Mouse (Mus musculus) midbrain, embryonic 11.5 days (tissue): ENCODE measurements around the gene Gm5741. TPM values are rescaled to one million over a fixed set of nuclear protein-coding genes. Genes with fewer than 3 reads are reported as not detected.
A peak's percentile ranks its signal among the peaks of the same experiment; 100 is the strongest.

Experiments
- ATAC-seq: fragments of 200-750 bp; cut with Nextera tagmentation; 2 replicates; pipeline ENCODE4 v1.8.0; 2017; ENCODE audit warnings: moderate TSS enrichment, moderate library complexity; ENCODE audit not compliant: low FRiP score
- DNase-seq: peaks from one replicate; pipeline ENCODE4 v3.0.0; 2015; ENCODE audit warnings: low spot score; ENCODE audit errors: missing footprints
- H3K27ac ChIP-seq: fragments of 300-500 bp; sonication (generic); 2 replicates; pipeline ENCODE4 v1.5.1; 2014; ENCODE audit warnings: low read depth, low read length
- H3K27me3 ChIP-seq: fragments of 300-500 bp; sonication (generic); 2 replicates; pipeline ENCODE4 v1.6.1; 2014; ENCODE audit warnings: mild to moderate bottlenecking, low read length, moderate library complexity, mixed read lengths; ENCODE audit not compliant: control insufficient read depth, insufficient read depth
- H3K36me3 ChIP-seq: fragments of 300-500 bp; sonication (generic); 2 replicates; pipeline ENCODE4 v1.6.1; 2014; ENCODE audit warnings: mild to moderate bottlenecking, low read length, moderate library complexity, mixed read lengths; ENCODE audit not compliant: control insufficient read depth, insufficient read depth
- H3K4me1 ChIP-seq: fragments of 300-500 bp; sonication (generic); 2 replicates; pipeline ENCODE4 v1.6.1; 2014; ENCODE audit warnings: low read length; ENCODE audit not compliant: control insufficient read depth, insufficient read depth
- H3K4me2 ChIP-seq: fragments of 300-500 bp; sonication (generic); 2 replicates; pipeline ENCODE4 v1.6.1; 2014; ENCODE audit warnings: mild to moderate bottlenecking, moderate library complexity
- H3K4me3 ChIP-seq: fragments of 300-500 bp; sonication (generic); 2 replicates; pipeline ENCODE4 v1.5.1; 2014; ENCODE audit warnings: low read depth, low read length
- H3K9ac ChIP-seq: fragments of 300-500 bp; sonication (generic); 2 replicates; pipeline ENCODE4 v1.6.1; 2014; ENCODE audit warnings: low read length
- H3K9me3 ChIP-seq: fragments of 300-500 bp; sonication (generic); 2 replicates; pipeline ENCODE4 v1.6.1; 2016; ENCODE audit warnings: low read length; ENCODE audit not compliant: control insufficient read depth
- WGBS: fragments of 180-500 bp; shearing (Covaris S2); extraction: QIAGEN DNeasy Blood & Tissue Kit; methylation state at CpG from one replicate; pipeline ENCODE4 v1.1.7; 2014; 5-methylcytosine and 5-hydroxymethylcytosine counted together
- polyA plus RNA-seq: library from polyadenylated mRNA; unstranded; fragments of >200 nt; fragmentation: Nextera tagmentation; extraction: Ambion mirVana; gene quantifications from 2 replicates; pipeline ENCODE4 v1.2.1, GENCODE M21; 2014

Gm5741 gene
- polyA plus RNA-seq, 1 experiment from 2014 or later = 0.53 TPM

GRCm38 (mm10) chr8:85036718-85037365 lies 30.9 kb downstream of the Gm5741 start, which contains the start of gene Tnpo2:
TSS of gene Tnpo2 (plus strand) at chr8:85036915.
- peaks cover 12% of the 10 kb centered on the region; the same call in 1 of the 2 replicates for H3K36me3 ChIP-seq
- DNase-seq = peak; percentile 98
- peak within 1 kb of the TSS; percentile 64 for H3K4me2 ChIP-seq
- H3K27me3 ChIP-seq = no peaks in the 10 kb centered on the region
- H3K9me3 ChIP-seq = no peaks in the 10 kb centered on the region
- peak within 1 kb of the TSS; percentile 76 for H3K9ac ChIP-seq
- H3K4me1 ChIP-seq = peaks cover 21% of the 10 kb centered on the region
- H3K4me3 ChIP-seq = peak within 1 kb of the TSS; percentile 80
- ATAC-seq = peak; percentile 93
- under 1% methylated on average over 54 of the region's 59 CpGs for WGBS
- peak within 1 kb of the TSS; percentile 99 for H3K27ac ChIP-seq

- WGBS = under 1% methylated on average over 9 of the region's 9 CpGs
- peak overlapping the region; percentile 80 for H3K4me3 ChIP-seq
- no peaks in the 10 kb centered on the region for H3K27me3 ChIP-seq
- ATAC-seq = peak; percentile 40
- peaks cover 21% of the 10 kb centered on the region for H3K4me1 ChIP-seq
- H3K27ac ChIP-seq = peak overlapping the region; percentile 35
- H3K4me2 ChIP-seq = peak overlapping the region; percentile 64
- no peaks in the 10 kb centered on the region for H3K9me3 ChIP-seq
- H3K36me3 ChIP-seq = peaks cover 11% of the 10 kb centered on the region; the same call in 1 of the 2 replicates
- H3K9ac ChIP-seq = peak overlapping the region; percentile 76
- DNase-seq = no peak
Observed at GRCm38 (mm10) chr8:85036381-85036717, 31.4 kb downstream of the Gm5741 start.

GRCm38 (mm10) chr8:85035728-85036310 lies 32.0 kb downstream of the Gm5741 start:
- Histone ChIP-seq H3K9ac (peak overlapping the region; percentile 76), H3K9me3 (no peaks in the 10 kb centered on the region), H3K27ac (peak overlapping the region; percentile 35), H3K4me3 (peak overlapping the region; percentile 80), H3K36me3 (peaks cover 6% of the 10 kb centered on the region; the same call in 1 of the 2 replicates), H3K4me1 (peaks cover 21% of the 10 kb centered on the region), H3K27me3 (no peaks in the 10 kb centered on the region), H3K4me2 (peak overlapping the region; percentile 64)
- WGBS = 2% methylated on average over 15 of the region's 15 CpGs
- ATAC-seq (peak; percentile 8), DNase-seq (peak; percentile 93)

- Histone ChIP-seq H3K4me2 (peak overlapping the region; percentile 64), H3K27ac (no peak overlapping the region), H3K36me3 (peaks cover 7% of the 10 kb centered on the region; the same call in 1 of the 2 replicates), H3K9ac (peak overlapping the region; percentile 76), H3K4me1 (peaks cover 21% of the 10 kb centered on the region), H3K9me3 (no peaks in the 10 kb centered on the region), H3K27me3 (no peaks in the 10 kb centered on the region), H3K4me3 (peak overlapping the region; percentile 80)
- 4% methylated on average over 12 of the region's 12 CpGs for WGBS
- DNase-seq (no peak), ATAC-seq (no peak)
Observed at GRCm38 (mm10) chr8:85035165-85035727, 32.5 kb downstream of the Gm5741 start.

GRCm38 (mm10) chr8:85034764-85035163 lies 33.0 kb downstream of the Gm5741 start:
- Histone ChIP-seq H3K4me1 (peaks cover 21% of the 10 kb centered on the region), H3K9ac (peak overlapping the region; percentile 76; the same call in 1 of the 2 replicates), H3K27ac (no peak overlapping the region), H3K36me3 (peaks cover 10% of the 10 kb centered on the region; the same call in 1 of the 2 replicates), H3K9me3 (no peaks in the 10 kb centered on the region), H3K4me3 (peak overlapping the region; percentile 22), H3K27me3 (no peaks in the 10 kb centered on the region), H3K4me2 (peak overlapping the region; percentile 64)
- peak; percentile 94 for DNase-seq
- WGBS = 6% methylated on average over 13 of the region's 13 CpGs
- ATAC-seq = no peak

- Histone ChIP-seq H3K9me3 (no peaks in the 10 kb centered on the region), H3K9ac (no peak overlapping the region), H3K4me2 (no peak overlapping the region), H3K4me3 (no peak overlapping the region), H3K4me1 (peaks cover 22% of the 10 kb centered on the region), H3K27ac (no peak overlapping the region), H3K36me3 (peaks cover 10% of the 10 kb centered on the region; the same call in 1 of the 2 replicates), H3K27me3 (no peaks in the 10 kb centered on the region)
- WGBS = 56% methylated on average over 1 of the region's 1 CpGs
- DNase-seq (no peak), ATAC-seq (no peak)
Observed at GRCm38 (mm10) chr8:85033867-85034266, 33.9 kb downstream of the Gm5741 start.

- DNase-seq (no peak), ATAC-seq (no peak)
- H3K4me2 ChIP-seq = no peak overlapping the region
- WGBS = 91% methylated on average over 4 of the region's 4 CpGs
- no peak overlapping the region for H3K9ac ChIP-seq
- no peak overlapping the region for H3K27ac ChIP-seq
- H3K4me1 ChIP-seq = peaks cover 27% of the 10 kb centered on the region
- no peak overlapping the region for H3K4me3 ChIP-seq
- no peaks in the 10 kb centered on the region for H3K9me3 ChIP-seq
- no peaks in the 10 kb centered on the region for H3K27me3 ChIP-seq
- H3K36me3 ChIP-seq = peaks cover 10% of the 10 kb centered on the region; the same call in 1 of the 2 replicates
Observed at GRCm38 (mm10) chr8:85032622-85033311, 35.0 kb downstream of the Gm5741 start.

- no peak for ATAC-seq
- H3K27me3 ChIP-seq = no peaks in the 10 kb centered on the region
- H3K4me2 ChIP-seq = no peak overlapping the region
- 91% methylated on average over 14 of the region's 14 CpGs for WGBS
- no peak overlapping the region for H3K4me3 ChIP-seq
- H3K4me1 ChIP-seq = peaks cover 28% of the 10 kb centered on the region
- H3K9me3 ChIP-seq = no peaks in the 10 kb centered on the region
- H3K9ac ChIP-seq = no peak overlapping the region
- no peak overlapping the region for H3K27ac ChIP-seq
- no peak for DNase-seq
- H3K36me3 ChIP-seq = peaks cover 10% of the 10 kb centered on the region; the same call in 1 of the 2 replicates
Observed at GRCm38 (mm10) chr8:85029271-85029670, 38.5 kb downstream of the Gm5741 start.
